In the genomic region with DNA sequence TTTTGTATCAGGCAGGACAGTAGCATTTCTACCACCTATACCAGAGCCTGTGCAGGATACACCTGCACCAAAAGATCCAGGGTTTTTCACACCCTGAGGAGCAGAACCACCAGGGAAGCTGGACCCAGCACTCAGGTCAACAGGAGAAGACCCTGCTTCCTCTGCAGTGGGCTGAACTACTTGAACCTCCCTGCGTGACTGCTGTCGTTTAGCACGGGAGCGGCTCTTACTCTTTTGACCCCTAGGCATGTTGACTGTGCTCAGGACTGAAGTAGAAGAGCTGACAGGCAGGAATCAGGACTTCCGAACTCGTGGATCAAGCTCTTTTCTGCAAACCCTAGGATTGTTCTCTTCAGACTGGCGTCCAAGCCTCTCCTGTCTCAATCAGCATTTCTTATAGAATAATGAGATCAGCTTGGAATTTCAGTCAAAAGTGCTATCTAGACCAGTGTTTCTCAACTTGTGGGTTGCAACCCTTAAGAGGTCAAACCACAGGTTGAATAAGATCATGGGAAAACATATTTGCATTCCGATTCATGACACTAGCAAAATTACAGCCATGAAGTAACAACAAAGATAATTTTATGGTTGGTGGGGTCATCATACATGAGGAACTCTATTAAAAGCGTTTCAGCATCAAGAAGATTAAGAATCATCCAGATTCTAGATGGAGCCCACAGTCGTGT, we compare ENCODE assay signal across 1 mouse cellular context.
TF ChIP-seq lines count a peak whose summit lies in the region.

No protein-coding gene starts in this region.

TF ChIP-seq in CH12.LX, 34 proteins besides CTCF, POLR2A, EP300 and RAD21 (continued from another document):
- no peak for TF ChIP-seq UBTF (IDR thresholded peaks at IDR 0.05; ENCODE audit: low read depth, low read length)
